16 mouse cellular contexts compared by ENCODE assay signal in genomic region chr15:44924686-44925085, GRCm38 (mm10).
"Had no signal": no experiment of that assay in that cellular context is flagged by ENCODE, and none has a peak within 500 bp of the region (broad histone marks: within the 10 kb centered on the region; RNA-seq: fewer than 3 reads in every experiment).

No protein-coding gene starts in this region.

- H3K27me3 ChIP-seq: lung, embryonic 15.5 days; megakaryocyte, embryonic 14.5 days; midbrain, embryonic 13.5 days; midbrain, embryonic 15.5 days; neural tube, embryonic 12.5 days; stomach, embryonic 15.5 days had no signal

- ATAC-seq: lung, postnatal 0 days; midbrain, embryonic 13.5 days; midbrain, embryonic 15.5 days had no signal

- H3K4me1 ChIP-seq: lung, embryonic 15.5 days; megakaryocyte, embryonic 14.5 days; midbrain, embryonic 13.5 days; midbrain, embryonic 15.5 days; neural tube, embryonic 12.5 days; stomach, embryonic 15.5 days had no signal

- H3K4me3 ChIP-seq: lung, embryonic 15.5 days; megakaryocyte, embryonic 14.5 days; midbrain, embryonic 13.5 days; midbrain, embryonic 15.5 days; neural tube, embryonic 12.5 days; stomach, embryonic 15.5 days had no signal

- H3K36me3 ChIP-seq: lung, embryonic 15.5 days; midbrain, embryonic 13.5 days; midbrain, embryonic 15.5 days; neural tube, embryonic 12.5 days; stomach, embryonic 15.5 days had no signal

- H3K4me2 ChIP-seq: lung, embryonic 15.5 days; midbrain, embryonic 11.5 days; midbrain, embryonic 13.5 days; midbrain, embryonic 15.5 days; neural tube, embryonic 12.5 days; stomach, embryonic 15.5 days had no signal

- H3K9me3 ChIP-seq: lung, embryonic 15.5 days; megakaryocyte, embryonic 14.5 days; midbrain, embryonic 13.5 days; midbrain, embryonic 15.5 days; neural tube, embryonic 12.5 days; stomach, embryonic 15.5 days had no signal

- H3K9ac ChIP-seq: lung, embryonic 15.5 days; midbrain, embryonic 13.5 days; midbrain, embryonic 15.5 days; neural tube, embryonic 12.5 days; stomach, embryonic 15.5 days had no signal

- DNase-seq: lung, adult 2 months; lung, postnatal 14 days; lung, postnatal 36 days; right cerebral cortex, postnatal 14 days; thymus, adult 2 months; thymus, postnatal 36 days had no signal

- H3K27ac ChIP-seq: lung, embryonic 15.5 days; macrophage; midbrain, embryonic 13.5 days; midbrain, embryonic 15.5 days; neural tube, embryonic 12.5 days; stomach, embryonic 15.5 days; stomach, postnatal 0 days had no signal
